Mouse (Mus musculus) embryo, embryonic 10.5 days (tissue): ENCODE measurements around the gene Dlx5.

Source experiments
- DNase-seq: peaks from one replicate; pipeline ENCODE4 v3.0.0-alpha.2; 2015; ENCODE audit warnings: low spot score

Gene Dlx5

DNA sequence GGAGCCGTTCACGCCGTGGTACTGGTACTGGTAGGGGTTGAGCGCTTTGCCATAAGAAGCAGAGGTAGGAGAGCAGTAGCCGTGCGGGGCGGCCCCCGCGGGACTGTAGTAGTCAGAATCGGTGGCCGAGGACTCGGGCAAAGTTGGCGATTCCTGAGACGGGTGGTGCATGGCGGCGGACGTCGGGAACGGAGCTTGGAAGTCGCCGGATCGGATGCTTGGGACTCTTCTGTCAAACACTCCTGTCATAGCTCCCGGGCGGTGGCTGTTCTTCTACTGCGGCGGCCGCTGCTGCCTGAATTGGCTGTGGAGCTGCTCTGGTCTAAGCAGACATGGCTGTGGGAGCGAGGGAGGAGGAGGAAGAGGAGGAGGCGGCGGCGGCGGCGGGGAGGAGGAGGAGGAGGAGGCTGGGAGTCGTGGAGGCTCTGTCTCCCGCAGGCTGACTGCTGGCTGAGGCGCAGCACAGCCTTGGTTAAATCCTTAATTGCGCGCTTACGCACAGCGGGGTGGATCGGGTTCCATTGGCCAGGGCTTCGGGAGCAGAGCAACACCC, at the start of gene Dlx5:
Dlx5 (minus strand) TSS at position 448 of the 553 bp plus-strand sequence.
- peak; percentile 72 for DNase-seq

DNA sequence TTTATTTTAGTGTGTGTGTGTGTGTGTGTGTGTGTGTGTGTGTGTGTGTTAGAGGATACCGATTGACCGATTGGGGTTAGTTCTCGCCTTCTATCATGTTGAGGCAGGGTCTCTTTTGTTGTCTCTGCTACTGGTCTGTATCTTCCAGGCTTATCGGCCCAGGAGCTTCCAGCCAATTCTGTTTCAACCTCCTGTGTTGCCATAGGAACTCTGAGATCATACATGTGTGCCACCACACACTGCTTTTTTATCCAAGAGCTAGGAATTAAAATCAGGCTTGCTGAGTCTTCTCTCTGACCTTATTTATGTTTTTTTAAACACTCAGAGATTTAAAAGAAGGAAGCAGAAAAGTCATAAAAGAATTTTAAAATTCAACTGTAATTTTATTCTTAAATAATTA, 49.6 kb upstream of the Dlx5 start:
- no peak for DNase-seq

- DNase-seq = no peak
Measured at GRCm38 (mm10) chr6:6930831-6931230, 48.9 kb upstream of the Dlx5 start.

DNA sequence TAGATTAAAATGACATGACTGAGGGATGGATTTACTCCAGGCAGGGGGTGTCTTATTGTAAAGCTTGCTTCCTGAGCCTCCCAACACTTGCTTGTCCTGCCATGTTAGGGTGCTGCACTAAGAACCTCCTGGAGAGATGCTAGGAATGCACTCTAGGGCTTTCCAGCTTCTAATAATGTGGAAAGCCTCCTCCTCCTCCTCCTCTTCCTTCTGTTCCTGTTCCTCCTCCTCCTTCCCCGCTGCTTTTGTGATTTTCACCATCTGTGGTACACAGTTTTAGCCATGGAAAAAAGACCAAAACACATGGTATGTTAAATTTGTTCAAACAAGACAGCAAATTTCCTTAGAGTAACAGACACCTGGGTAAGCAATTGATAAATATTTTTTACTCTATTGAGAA, 43.4 kb upstream of the Dlx5 start:
- no peak for DNase-seq

- no peak for DNase-seq
Measured at GRCm38 (mm10) chr6:6917334-6917733, 35.4 kb upstream of the Dlx5 start.

DNA sequence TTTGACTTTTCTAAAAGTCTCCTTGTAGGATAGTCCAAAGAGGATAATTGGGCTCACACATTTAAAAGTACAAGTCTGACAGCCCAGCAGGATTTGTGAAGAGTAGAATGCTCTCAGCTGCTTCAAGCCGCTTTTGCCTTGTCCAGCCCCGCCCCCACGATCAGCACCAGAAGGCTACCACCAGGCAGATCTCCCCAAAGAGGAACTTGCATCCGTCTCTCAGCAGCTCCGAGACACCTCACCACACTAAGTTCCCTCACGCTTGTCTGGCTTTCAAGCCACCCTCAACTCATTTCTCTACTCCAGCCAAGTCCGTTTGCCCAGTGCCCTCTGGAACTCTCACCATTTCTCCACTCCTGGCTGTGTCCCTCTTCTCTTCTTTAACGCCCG, 33.6 kb upstream of the Dlx5 start:
- DNase-seq = peak; percentile 1

GRCm38 (mm10) chr6:6914849-6915525, 33.1 kb upstream of the Dlx5 start:
- peak; percentile 82 for DNase-seq

- no peak for DNase-seq
Measured at GRCm38 (mm10) chr6:6914304-6914703, 32.4 kb upstream of the Dlx5 start.

DNA sequence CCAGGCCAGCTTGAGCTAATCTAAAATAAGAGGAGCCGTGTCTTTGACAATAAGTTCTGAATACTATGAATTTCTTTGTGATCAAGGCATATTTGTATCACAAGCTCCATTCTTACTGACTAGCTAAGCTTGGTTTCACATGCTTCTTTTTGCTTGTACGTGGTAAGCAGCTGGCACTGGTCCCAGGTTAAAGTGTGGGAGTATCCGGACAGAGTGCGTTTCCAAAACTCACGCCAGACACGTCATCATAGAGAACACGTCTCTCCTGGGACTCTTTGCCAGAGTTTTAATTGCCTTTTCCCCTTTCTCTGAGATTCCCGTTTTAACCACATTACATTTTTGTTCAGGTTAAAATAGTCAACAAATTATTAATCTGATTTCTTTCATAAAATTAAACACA, 27.7 kb upstream of the Dlx5 start:
- no peak for DNase-seq

DNA sequence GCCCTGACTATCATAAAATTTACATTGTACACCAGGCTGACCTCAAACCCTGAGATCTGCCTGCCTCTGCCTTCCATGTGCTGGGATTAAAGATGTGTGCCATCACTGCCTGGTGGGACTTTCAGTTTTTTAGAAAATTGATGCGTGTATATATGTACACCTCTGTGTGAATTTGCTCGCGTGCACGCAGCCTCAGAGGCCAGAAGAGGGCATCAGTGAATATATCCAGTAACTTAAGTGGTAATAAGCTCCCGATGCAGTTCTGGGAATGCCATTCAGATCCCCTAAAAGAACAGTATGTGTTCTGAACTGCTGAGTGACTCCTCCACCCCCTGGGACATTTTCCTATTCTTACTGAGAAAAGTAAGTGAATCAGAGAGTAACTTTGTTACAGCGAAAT, 8.2 kb upstream of the Dlx5 start:
- DNase-seq = peak; percentile 13

DNA sequence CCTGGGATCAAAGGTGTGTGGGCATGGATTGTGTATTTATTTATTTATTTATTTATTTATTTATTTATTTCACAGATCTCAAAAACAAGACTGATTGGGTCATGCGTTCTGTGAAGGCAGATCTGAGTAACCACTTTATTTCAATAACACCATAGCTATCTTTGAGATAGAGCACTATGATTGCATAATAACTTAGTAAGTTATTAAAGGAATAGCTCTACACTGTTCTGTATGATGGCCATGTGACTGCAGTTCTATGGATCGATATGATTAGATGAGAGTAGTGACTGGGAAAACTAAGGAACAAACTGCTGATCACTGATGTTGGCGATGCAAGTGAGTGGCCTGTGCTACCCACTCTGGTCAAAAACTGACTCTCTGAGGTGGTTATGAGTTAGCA, 4.3 kb upstream of the Dlx5 start:
- no peak for DNase-seq

- DNase-seq = peak; percentile 91
Measured at GRCm38 (mm10) chr6:6884897-6885296, 3.0 kb upstream of the Dlx5 start.

- peak; percentile 24 for DNase-seq
Measured at GRCm38 (mm10) chr6:6882266-6882797, 447 bp upstream of the Dlx5 start.

DNA sequence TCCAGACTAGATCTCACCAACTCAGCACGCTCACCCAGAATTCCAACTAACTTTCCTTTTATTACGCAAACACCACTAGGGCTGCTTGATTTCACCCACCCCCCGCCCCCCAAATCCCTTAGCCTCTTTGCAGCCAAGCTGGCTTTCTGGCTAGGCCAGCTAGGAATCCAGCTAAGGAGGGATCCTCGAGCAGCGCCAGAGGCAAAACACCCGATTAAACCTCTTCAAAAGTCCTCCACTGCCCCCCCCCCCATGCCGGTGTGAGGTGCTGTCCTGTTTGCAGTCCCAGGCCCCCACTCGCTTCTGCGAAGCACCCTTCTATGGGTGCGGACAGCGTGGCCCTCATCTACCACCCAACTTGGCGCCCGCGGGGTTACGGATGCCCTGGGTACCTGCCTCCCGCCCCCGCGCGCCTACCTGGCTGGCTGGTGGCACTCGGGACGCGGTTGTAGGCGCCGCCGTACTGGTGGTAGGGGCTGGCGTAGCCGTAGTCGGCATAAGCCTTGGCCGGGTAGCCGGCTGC, 709 bp downstream of the Dlx5 start:
- no peak for DNase-seq

GRCm38 (mm10) chr6:6880361-6881114, 1.3 kb downstream of the Dlx5 start:
- peak; percentile 53 for DNase-seq

DNA sequence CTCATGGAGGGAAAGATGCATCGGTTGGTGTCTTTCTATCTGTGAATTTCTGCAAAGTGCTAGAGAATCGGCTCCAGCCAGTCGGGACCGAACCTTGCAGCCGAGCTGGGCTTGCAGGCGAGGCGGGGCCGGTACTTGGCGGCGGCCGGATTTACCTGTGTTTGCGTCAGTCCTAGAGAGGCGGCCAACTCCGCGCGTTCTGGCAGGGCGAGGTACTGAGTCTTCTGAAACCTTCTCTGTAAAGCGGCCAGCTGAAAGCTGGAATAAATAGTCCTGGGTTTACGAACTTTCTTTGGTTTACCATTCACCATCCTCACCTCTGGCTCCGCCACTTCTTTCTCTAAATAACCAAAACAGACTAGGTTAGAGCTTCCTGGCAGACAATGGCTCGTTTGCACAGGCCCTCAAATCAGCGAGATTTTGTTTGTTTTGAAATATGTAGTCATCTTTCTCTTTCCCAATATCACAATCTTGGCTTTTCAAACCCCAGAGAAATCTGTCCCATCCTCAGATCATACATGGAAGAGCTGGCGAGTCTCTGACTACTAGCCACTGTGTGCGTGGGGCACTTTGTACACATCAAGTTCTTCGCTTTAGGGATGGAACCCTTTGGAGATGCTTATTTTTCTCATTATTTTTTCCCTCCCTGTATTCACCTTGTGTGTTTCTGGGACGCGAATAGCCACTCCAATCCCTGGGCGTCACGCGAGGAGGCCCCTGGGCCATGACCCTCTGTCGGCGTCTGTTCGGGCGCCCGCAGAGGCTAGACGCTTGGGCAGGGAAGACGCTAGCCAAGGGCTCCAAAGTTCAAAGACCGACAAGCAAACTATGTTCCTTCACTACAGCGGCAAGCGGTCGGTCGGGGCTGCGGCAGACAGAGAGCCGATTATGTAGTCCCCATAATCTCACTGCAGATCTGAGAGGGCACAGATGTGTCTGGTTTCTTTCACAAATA, 2.2 kb downstream of the Dlx5 start:
- DNase-seq = peak; percentile 61

GRCm38 (mm10) chr6:6878841-6879291, 3.0 kb downstream of the Dlx5 start:
- DNase-seq = peak; percentile 69

GRCm38 (mm10) chr6:6877981-6878840, 3.7 kb downstream of the Dlx5 start:
- peak; percentile 59 for DNase-seq

DNA sequence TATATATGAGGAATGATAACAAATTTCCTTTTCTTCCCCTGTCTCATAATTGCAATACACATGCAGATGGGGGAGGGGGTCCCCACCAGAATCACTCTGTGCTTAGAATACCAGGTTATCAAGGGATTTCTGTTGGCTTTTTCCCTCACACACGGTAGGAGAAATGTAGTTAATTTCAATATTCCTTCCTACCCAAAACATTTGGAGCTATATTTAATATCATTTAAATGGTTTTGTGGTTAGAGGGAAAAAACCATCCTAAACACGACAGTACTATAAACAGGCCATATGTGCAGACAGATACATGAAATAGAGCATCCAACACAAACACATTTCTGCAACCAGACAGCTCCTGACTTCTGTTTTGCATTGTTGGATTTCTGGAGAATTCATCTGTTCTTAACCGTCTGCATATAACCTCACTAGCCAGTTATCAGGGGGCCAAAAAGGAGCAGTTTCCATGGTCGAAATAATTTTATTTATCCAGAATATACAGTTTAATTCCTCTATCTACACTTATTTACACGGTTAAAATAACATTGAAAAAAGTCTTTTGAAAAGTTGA, 4.5 kb downstream of the Dlx5 start:
- peak; percentile 34 for DNase-seq

GRCm38 (mm10) chr6:6876731-6877130, 5.2 kb downstream of the Dlx5 start:
- peak; percentile 45 for DNase-seq
